Mouse (Mus musculus): ENCODE measurements around the gene Rbbp6.

The Rbbp6 gene

GRCm38 (mm10) chr7:122965386-122965785, at the start of gene Rbbp6:
Gene Rbbp6, plus strand, starts transcription at chr7:122965686.
- DNase-seq (ENCODE audit: low read depth, low spot score), result no peak

DNA sequence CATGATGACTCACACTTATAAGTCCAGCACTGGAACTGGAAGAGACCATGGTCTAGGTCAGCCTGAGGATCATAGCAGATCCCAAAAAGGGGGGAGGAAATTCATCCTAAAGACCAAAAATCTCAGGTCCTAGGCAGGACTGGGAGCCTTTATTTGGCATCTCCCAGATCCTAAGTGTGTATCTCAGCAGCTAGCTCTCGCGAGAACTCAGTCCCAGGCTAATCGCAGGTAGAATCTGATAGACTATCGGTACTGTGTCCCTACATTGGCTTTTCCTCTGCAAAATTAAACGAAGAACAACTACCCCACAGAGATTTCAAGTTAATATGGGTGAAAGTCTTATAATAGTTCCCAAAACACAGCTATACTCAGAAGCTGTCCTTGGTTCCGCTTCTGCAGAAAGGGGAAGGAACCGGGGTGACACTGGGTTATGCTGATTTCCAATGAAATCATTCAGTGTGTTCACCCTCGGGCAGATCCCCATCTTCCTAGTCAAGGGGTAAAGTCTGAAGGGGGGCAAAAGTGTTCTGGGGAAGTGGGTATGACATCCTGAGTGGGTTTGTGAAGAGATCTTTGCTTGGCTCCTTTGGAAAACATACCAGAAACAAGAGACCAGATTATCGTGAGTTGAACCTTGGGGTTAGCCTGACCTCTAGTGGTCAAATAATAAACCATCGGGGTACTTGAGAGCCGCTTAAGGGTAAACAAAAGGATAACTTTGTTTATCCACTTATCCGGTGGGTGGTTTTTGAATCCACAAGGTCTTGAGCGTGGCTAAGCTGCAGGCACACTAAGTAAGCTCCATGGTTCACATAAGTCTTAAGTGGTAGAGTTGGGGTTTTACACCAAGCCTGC, 45.5 kb upstream of the Rbbp6 start:
- DNase-seq (ENCODE audit: low read depth, low spot score), result peak; percentile 57

DNA sequence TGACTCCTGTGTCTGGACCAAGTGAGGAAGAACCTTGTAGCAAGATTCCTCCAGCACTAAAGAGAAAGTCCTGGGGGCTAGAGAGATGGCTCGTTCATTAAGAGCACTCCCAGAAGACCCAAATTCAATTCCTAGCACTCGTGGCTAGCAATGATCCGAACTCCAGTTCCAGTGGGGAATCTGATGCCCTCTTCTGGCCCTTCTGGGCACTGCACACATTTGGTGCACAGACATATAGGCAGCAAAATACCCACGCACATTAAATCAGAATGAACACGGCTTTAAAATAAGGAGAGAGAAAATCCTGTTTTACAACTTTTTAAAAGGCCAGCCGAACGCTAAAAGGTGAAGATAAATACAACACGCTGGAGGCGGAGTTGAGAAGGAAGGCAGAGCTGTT, 43.9 kb upstream of the Rbbp6 start:
- no peak for DNase-seq (ENCODE audit: low read depth, low spot score)

- no peak for DNase-seq (ENCODE audit: low read depth, low spot score)
Measured at GRCm38 (mm10) chr7:122924256-122924655, 41.2 kb upstream of the Rbbp6 start.

GRCm38 (mm10) chr7:122930494-122930893, 35.0 kb upstream of the Rbbp6 start:
- no peak for DNase-seq (ENCODE audit: low read depth, low spot score)

- DNase-seq (ENCODE audit: low read depth, low spot score), result no peak
Measured at GRCm38 (mm10) chr7:122932171-122932570, 33.3 kb upstream of the Rbbp6 start.

DNA sequence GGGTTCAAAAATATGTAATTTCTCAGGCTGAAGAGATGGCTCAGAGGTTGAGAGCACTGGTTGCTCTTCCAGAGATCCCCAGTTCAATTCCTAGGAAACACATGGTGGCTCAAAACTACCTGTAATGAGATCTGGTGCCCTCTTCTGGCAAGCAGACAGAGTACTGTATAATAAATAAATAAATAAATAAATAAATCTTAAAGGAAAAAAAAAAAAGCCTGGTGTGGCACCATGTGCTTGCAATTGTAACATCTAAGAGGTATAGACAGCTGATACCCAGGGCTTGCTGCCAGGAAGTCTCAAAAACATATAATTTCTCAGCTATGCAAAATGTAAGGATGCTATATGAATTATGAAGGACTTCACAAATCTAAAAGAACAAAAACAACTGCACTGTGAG, 28.9 kb upstream of the Rbbp6 start:
- no peak for DNase-seq (ENCODE audit: low read depth, low spot score)

DNA sequence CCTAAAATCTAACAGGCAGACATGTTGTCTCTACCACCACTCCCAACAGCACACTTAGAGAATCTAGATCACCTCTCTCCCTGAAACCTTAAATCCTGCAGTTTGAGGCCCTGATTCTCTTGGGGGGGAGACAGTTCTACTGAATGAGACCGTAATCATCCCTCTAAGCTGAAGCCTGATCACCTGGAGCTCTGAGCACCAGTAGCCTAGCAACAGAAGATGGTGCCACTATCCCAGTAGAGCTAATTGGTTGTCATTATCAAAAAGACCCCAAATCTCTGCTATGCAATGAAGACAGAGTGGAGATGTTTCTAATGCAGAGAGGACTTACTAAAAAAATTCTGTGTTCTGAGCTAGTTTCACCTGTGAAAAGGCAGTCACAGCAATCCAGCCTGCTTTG, 27.3 kb upstream of the Rbbp6 start:
- DNase-seq (ENCODE audit: low read depth, low spot score), result no peak

DNA sequence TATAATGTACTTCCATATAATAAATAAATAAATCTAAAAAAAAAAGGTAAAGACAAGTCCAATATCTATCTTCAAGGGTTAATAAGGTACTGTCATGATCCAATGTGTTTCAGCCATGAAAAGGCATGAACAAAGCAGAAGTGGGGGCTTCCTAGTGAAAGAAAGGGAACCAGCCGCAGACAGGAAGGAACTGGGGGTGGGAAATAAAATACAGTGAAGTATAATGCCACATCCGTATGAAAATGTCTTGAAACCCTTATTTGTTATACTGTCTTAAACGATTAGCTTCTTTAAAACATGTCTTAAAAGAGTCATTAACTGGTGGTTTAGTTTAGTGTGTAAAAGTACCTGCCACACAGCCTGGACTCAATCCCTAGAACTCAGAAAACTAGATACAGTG, 26.3 kb upstream of the Rbbp6 start:
- no peak for DNase-seq (ENCODE audit: low read depth, low spot score)

DNA sequence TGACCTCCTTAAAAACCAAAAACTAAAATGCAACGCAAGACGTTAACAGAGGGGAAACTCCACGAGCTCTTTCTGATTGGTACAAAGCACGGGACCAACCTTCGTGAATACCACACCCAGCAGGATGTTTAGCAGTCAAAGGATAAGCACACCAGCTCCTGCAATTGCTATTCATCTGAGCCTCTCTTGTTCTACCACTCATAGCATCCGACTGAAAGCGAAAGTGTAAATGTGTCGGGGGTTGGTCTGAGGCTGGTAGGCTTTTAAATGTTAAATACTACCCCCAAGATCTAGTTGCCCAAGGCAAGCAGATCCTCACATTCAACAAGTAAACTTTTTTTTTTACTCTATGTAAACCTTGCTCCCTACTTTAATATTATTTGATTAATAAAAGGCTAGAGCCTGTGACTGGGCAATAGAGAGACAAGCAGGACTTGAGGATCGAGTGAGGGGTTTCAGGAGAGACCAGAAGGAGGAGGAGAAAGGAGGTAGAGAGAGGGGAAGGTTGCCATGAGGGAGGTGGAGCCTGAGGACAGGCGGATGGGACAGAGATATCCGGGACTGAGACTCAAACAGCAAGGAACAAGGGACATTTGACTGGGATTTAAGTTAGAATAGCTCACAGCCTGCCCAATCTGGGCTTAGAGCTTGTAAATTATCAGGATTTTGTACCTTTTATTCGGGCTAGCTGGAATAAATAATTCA, 25.0 kb upstream of the Rbbp6 start:
- DNase-seq (ENCODE audit: low read depth, low spot score), result no peak

DNA sequence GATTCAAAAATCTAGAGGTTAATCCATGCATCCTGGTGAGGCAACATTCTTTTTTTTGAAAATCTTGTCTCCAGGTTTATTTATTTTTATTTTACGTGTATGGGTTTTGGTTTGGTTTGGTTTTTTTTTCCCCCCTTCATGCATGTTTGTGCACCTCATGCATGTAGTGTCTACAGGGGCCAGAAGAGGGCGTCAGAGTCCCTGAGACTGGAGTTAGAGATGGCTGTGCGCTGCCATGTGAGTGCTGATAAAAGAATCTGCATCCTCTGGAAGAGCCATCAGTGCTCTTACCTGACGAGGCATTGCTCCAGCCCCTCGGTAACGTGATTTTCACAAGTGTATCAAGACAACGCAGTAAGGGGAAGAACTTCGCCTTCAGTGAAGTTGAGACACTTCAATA, 23.4 kb upstream of the Rbbp6 start:
- DNase-seq (ENCODE audit: low read depth, low spot score), result no peak

DNA sequence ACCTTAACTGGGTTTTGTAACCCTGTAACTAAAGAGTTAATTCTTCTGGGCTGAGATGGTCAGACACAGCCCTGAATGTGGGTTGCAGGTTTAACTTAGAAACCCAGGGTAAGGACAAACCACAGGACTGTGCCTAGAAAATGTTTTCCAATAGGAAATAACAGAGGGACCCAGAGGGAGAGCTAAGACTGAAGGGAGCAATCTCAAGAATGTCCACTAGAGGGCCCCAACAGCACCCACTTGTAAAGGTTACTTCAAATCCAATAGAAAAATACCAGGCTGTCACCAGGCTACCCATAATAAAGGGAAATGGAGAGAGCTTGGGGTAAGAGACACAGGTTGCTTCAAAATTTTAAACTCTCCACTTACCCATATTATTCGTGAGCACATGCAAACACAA, 20.3 kb upstream of the Rbbp6 start:
- peak; percentile 58 for DNase-seq (ENCODE audit: low read depth, low spot score)

- DNase-seq (ENCODE audit: low read depth, low spot score), result no peak
Measured at GRCm38 (mm10) chr7:122949268-122949667, 16.2 kb upstream of the Rbbp6 start.

- no peak for DNase-seq (ENCODE audit: low read depth, low spot score)
Measured at GRCm38 (mm10) chr7:122951464-122951863, 14.0 kb upstream of the Rbbp6 start.

- DNase-seq (ENCODE audit: low read depth, low spot score), result no peak
Measured at GRCm38 (mm10) chr7:122952066-122952465, 13.4 kb upstream of the Rbbp6 start.

- DNase-seq (ENCODE audit: low read depth, low spot score), result no peak
Measured at GRCm38 (mm10) chr7:122954451-122955225, 10.8 kb upstream of the Rbbp6 start.

- DNase-seq (ENCODE audit: low read depth, low spot score), result no peak
Measured at GRCm38 (mm10) chr7:122955226-122955955, 10.1 kb upstream of the Rbbp6 start.

GRCm38 (mm10) chr7:122968751-122969150, 3.3 kb downstream of the Rbbp6 start:
- no peak for DNase-seq (ENCODE audit: low read depth, low spot score)

DNA sequence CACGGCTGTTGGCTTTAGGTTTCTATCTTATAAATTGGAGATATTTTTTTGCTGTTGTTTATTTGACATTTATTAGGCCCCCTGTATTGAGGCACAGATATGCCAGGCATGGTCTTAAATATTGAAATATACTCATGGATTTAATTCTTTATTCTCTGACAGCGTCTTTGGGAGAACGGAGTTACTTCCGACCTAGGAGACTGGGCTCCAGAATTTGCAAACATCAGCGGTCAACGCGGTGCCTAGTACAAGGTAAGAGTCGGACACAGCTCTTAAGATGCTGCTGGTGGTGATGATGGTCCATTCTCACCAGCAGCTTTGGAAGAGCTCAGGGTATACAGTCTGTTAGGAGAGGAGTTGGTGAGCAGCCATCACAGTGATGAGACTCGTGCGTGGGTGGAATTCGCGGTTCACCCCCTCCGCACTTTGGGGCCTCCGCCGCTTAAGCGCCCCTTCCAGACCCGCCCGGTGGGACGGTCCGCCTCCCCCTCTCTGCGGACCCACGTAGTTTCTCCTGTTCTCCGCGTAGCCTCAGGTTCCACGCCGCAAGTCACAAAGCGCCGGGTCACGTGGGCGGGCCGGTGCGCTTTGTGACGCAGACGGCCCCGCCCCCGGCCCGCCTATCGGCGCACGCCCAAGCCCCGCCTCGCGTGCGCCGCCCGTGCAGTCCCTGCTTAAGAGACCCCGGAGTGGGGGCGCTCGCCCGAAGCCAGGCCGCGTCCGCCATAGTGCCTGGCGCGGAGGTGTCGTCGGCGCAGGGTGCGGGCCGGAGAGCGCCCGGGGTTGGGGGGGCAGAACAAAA, 3.9 kb downstream of the Rbbp6 start:
- DNase-seq (ENCODE audit: low read depth, low spot score), result peak; percentile 89

- DNase-seq (ENCODE audit: low read depth, low spot score), result no peak
Measured at GRCm38 (mm10) chr7:122970119-122970781, 4.8 kb downstream of the Rbbp6 start.
